Mouse (Mus musculus): ENCODE data around the gene B230217C12Rik. TPM values are rescaled to one million over a fixed set of nuclear protein-coding genes. Genes with fewer than 3 reads are reported as not detected.

Gene B230217C12Rik
- polyA plus RNA-seq, 1 experiment from 2014 or later, result 3.7 TPM

DNA sequence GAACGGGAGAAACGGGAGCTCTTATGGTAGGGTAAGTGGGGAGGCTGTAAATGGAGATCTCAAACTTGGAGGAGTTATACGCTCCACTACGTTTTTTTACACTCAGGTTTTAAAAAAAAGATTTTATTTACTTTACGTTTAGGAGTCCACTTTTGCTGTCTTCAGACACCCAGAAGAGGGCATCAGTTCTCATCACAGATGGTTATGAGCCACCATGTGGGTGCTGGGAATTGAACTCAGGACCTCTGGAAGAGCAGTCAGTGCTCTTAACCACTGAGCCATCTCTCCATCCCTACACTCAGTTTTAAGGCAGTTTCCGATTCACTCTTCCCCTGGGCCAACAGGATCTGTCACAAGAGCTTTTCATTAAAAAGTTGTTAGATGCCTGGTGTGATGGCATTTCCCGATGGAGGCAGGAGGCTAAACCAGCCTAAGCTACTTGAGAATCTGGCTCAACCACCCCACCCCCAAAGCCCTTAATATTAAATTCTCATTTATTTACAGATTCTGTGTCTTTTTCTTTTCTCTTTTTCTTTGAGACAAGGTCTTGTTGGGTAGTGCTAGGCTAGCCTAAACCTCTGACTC is 44.1 kb downstream of the B230217C12Rik start:
- WGBS, result 27% methylated on average over 7 of the region's 7 CpGs
- H3K27ac ChIP-seq (ENCODE audit: low read length), result peak overlapping the region; percentile 88
- peak overlapping the region; percentile 54 for H3K4me2 ChIP-seq (ENCODE audit: low read depth, low read length)
- H3K4me3 ChIP-seq (replicated peaks; ENCODE audit: low read length), result peak overlapping the region; percentile 57
- peak; percentile 13; the same call in 1 of the 2 replicates for ATAC-seq (ENCODE audit: insufficient read depth, low FRiP score)
- H3K9me3 ChIP-seq (replicated peaks; ENCODE audit: control insufficient read depth, low read length), result no peaks in the 10 kb centered on the region
- H3K36me3 ChIP-seq (ENCODE audit: control insufficient read depth, insufficient read depth, low read length), result no peaks in the 10 kb centered on the region
- no peaks in the 10 kb centered on the region for H3K27me3 ChIP-seq (ENCODE audit: control insufficient read depth, insufficient read depth, low read length)
- H3K9ac ChIP-seq (ENCODE audit: low read length), result peak overlapping the region; percentile 69
- no peaks in the 10 kb centered on the region for H3K4me1 ChIP-seq (ENCODE audit: control insufficient read depth, insufficient read depth, low read length)

DNA sequence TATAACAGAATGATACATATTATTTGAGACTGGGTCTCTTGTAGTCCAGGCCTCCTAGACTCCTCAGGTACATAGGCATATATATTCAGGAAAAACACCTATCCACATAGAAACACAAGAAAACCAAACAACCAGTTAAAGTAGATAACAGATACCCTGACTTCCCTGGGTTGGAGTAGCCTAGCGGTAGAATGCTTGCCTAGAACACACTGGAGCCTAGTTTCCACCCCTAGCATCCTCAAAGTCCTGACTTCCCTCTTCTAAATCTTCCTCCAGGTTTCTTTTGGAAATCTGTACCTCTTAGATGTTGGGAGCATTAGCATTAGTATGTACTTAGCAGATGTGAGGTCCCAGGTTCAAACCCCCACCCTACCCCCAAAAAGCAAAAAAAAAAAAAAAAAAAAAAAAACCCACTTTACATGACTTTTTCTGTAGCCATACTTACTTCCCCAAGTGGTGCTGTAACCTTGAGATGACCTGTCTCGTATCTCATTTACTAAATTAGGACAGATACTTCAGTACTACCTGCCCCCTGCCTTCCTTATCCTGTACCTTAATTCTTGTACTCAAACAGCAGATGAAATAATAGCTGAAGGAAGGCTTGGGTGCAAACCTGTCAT is 44.8 kb downstream of the B230217C12Rik start:
- Histone ChIP-seq H3K9ac (ENCODE audit: low read length) (no peak overlapping the region), H3K27ac (ENCODE audit: low read length) (no peak overlapping the region), H3K27me3 (ENCODE audit: control insufficient read depth, insufficient read depth, low read length) (no peaks in the 10 kb centered on the region), H3K4me3 (replicated peaks; ENCODE audit: low read length) (no peak overlapping the region), H3K4me2 (ENCODE audit: low read depth, low read length) (no peak overlapping the region), H3K9me3 (replicated peaks; ENCODE audit: control insufficient read depth, low read length) (no peaks in the 10 kb centered on the region), H3K4me1 (ENCODE audit: control insufficient read depth, insufficient read depth, low read length) (no peaks in the 10 kb centered on the region), H3K36me3 (ENCODE audit: control insufficient read depth, insufficient read depth, low read length) (no peaks in the 10 kb centered on the region)
- WGBS, result 90% methylated on average over 2 of the region's 2 CpGs
- ATAC-seq (ENCODE audit: insufficient read depth, low FRiP score), result no peak

DNA sequence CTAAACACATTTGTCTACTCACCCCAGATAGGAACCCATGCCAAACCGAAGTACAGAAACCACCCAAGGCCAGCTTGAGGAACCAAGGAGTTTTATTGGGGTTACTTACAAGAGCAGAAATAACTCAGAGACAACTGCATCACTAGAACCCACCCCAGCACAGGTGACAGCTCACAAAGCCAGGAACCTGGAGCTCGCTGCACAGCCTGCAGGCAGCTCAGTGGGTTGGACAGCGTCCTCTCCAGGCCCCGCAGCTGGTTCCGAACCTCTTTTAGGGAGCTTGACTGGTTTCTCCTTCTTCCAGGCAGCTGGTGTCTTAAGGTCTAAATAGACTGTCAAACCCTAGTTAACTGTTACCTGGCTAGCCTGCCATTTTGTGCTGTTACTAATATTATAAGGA is 51.2 kb downstream of the B230217C12Rik start:
- H3K36me3 ChIP-seq (ENCODE audit: control insufficient read depth, insufficient read depth, low read length), result no peaks in the 10 kb centered on the region
- WGBS, result 66% methylated on average over 5 of the region's 5 CpGs
- H3K4me3 ChIP-seq (replicated peaks; ENCODE audit: low read length), result no peak overlapping the region
- no peak overlapping the region for H3K27ac ChIP-seq (ENCODE audit: low read length)
- no peak for ATAC-seq (ENCODE audit: insufficient read depth, low FRiP score)
- H3K4me2 ChIP-seq (ENCODE audit: low read depth, low read length), result no peak overlapping the region
- no peaks in the 10 kb centered on the region for H3K27me3 ChIP-seq (ENCODE audit: control insufficient read depth, insufficient read depth, low read length)
- no peak overlapping the region for H3K9ac ChIP-seq (ENCODE audit: low read length)
- peaks cover 1% of the 10 kb centered on the region; the same call in 1 of the 2 replicates for H3K4me1 ChIP-seq (ENCODE audit: control insufficient read depth, insufficient read depth, low read length)
- H3K9me3 ChIP-seq (replicated peaks; ENCODE audit: control insufficient read depth, low read length), result no peaks in the 10 kb centered on the region

Other genes starting within 250 kb of the B230217C12Rik start
- gene Epop, start 211.1 kb upstream of the B230217C12Rik start, polyA plus RNA-seq (2015; fragmentation: Nextera tagmentation; extraction: Ambion mirVana), result 0.41 and 0.77 TPM in 2 replicates
- gene Mllt6, start 177.4 kb upstream of the B230217C12Rik start, polyA plus RNA-seq (2015; fragmentation: Nextera tagmentation; extraction: Ambion mirVana), result 1.9 and 2.5 TPM in 2 replicates
- 34.2 and 35.1 TPM in 2 replicates for gene Cisd3, start 155.0 kb upstream of the B230217C12Rik start, polyA plus RNA-seq (2015; fragmentation: Nextera tagmentation; extraction: Ambion mirVana)
- 8.9 and 9.4 TPM in 2 replicates for gene Pcgf2, start 140.3 kb upstream of the B230217C12Rik start, polyA plus RNA-seq (2015; fragmentation: Nextera tagmentation; extraction: Ambion mirVana)
- gene Psmb3, start 137.4 kb upstream of the B230217C12Rik start, polyA plus RNA-seq (2015; fragmentation: Nextera tagmentation; extraction: Ambion mirVana), result 363 and 373 TPM in 2 replicates
- gene Pip4k2b, start 96.1 kb upstream of the B230217C12Rik start, polyA plus RNA-seq (2015; fragmentation: Nextera tagmentation; extraction: Ambion mirVana), result 1.2 and 1.4 TPM in 2 replicates
- 15.0 and 16.3 TPM in 2 replicates for gene Cwc25, start 74.2 kb upstream of the B230217C12Rik start, polyA plus RNA-seq (2015; fragmentation: Nextera tagmentation; extraction: Ambion mirVana)
- gene 1700001P01Rik, start 64.9 kb upstream of the B230217C12Rik start, polyA plus RNA-seq (2015; fragmentation: Nextera tagmentation; extraction: Ambion mirVana), result not detected in 2 replicates
- 439 and 586 TPM in 2 replicates for gene Rpl23, start 58.3 kb upstream of the B230217C12Rik start, polyA plus RNA-seq (2015; fragmentation: Nextera tagmentation; extraction: Ambion mirVana)
- 130 and 143 TPM in 2 replicates for gene Lasp1, start 41.8 kb upstream of the B230217C12Rik start, polyA plus RNA-seq (2015; fragmentation: Nextera tagmentation; extraction: Ambion mirVana)
- gene Fbxo47, start 43.4 kb downstream of the B230217C12Rik start, polyA plus RNA-seq (2015; fragmentation: Nextera tagmentation; extraction: Ambion mirVana), result 0.35 and 0.74 TPM in 2 replicates
- 0.72 and 1.0 TPM in 2 replicates for gene Plxdc1, start 145.7 kb downstream of the B230217C12Rik start, polyA plus RNA-seq (2015; fragmentation: Nextera tagmentation; extraction: Ambion mirVana)
- 10.5 and 11.8 TPM in 2 replicates for gene Arl5c, start 155.4 kb downstream of the B230217C12Rik start, polyA plus RNA-seq (2015; fragmentation: Nextera tagmentation; extraction: Ambion mirVana)
- 7.0 and 12.1 TPM in 2 replicates for gene Cacnb1, start 182.3 kb downstream of the B230217C12Rik start, polyA plus RNA-seq (2015; fragmentation: Nextera tagmentation; extraction: Ambion mirVana)
- 825 and 942 TPM in 2 replicates for gene Rpl19, start 185.9 kb downstream of the B230217C12Rik start, polyA plus RNA-seq (2015; fragmentation: Nextera tagmentation; extraction: Ambion mirVana)
- gene Stac2, start 212.7 kb downstream of the B230217C12Rik start, polyA plus RNA-seq (2015; fragmentation: Nextera tagmentation; extraction: Ambion mirVana), result 0.25 and 0.47 TPM in 2 replicates

Measured in stomach, embryonic 16.5 days (tissue).